Mouse (Mus musculus) granulocyte monocyte progenitor cell, adult 5-6 weeks (primary cell): ENCODE measurements at regions not wholly inside any gene's neighbourhood (a gene's known extent, or its start where the extent isn't known, plus 50 kb on each side); places are given as distances from the start of the nearest gene placed in this dataset.
"Not testable (repeated sequence)": the region's sequence is repeated elsewhere in the genome, so short reads cannot be mapped to it uniquely, and the experiment has no call there.

Experiments used
- ATAC-seq: replicated peaks from 2 replicates; pipeline ENCODE4 v1.8.0; 2016; ENCODE audit warnings: mild to moderate bottlenecking, moderate TSS enrichment, inconsistent platforms; ENCODE audit not compliant: poor library complexity, severe bottlenecking

DNA sequence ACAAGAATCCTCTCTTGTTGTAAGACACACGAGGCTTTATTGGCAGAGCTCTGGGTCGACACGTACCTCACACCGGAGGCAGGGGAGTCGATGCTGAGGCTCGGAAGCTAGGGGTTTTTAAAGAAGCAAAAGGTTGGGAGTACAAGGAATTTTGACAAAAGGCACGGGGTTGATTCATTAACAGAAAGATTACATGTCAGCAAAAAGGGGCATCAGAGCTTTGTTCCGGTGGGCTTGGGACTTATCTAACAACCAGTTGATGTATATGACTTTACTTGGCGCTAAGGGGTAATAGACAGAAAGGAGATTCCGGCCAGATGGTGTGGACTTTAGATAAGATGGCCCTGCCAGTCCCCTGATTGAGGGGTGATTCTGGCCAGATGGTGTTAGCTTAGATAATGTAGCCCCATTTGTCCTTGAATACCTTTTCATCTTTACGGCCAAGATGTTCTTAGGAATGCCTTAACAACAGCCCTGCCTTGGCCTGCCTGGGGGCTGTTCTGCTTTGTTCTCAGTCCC lies 218.3 kb downstream of the Gm31371 start:
- ATAC-seq = not testable (repeated sequence)

GRCm38 (mm10) chr8:20122067-20122925 lies 219.1 kb downstream of the Gm31371 start:
- ATAC-seq = peak; percentile 100

DNA sequence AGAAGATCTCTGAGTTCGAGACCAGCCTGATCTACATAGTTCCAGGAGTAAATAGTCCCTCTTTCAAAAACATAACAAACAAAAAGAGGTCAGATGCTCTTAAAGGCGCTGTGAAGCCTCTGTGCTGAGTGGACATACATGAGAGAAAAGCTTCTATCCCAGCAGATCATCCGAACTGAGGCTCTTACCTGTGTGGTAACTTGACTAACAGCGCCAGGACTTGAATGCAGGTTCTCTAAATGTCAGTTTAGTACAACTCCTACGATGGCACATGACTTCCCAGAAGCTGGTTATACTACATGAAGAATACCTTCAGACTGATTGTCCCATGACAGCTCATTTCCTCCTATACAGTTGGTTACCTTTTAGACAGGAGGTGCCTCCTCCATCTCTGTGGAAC lies 220.4 kb downstream of the Gm31371 start:
- ATAC-seq = not testable (repeated sequence)

DNA sequence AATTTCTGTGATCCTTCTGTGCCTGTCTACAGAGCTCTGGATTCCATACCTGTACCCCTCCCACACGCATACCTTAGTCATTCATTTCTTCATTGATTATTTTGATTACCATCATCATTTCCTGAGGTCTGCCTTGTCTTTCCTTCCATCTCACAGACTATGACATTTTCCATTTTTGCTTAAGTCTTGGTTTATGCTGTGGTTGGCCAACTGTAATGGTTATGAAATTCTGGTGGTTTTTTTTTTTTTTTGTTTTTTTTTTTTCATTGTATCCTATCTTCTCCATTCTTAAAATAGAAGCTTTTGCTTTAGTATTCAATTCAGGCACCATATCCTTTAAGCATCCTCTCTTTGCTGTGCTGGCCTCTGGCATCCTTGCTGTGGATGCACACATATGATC lies 227.4 kb downstream of the Gm15319 start:
- ATAC-seq = peak; percentile 56

- ATAC-seq = not testable (repeated sequence)
Observed at GRCm38 (mm10) chr8:20145436-20145835, 217.6 kb downstream of the Gm15319 start.

DNA sequence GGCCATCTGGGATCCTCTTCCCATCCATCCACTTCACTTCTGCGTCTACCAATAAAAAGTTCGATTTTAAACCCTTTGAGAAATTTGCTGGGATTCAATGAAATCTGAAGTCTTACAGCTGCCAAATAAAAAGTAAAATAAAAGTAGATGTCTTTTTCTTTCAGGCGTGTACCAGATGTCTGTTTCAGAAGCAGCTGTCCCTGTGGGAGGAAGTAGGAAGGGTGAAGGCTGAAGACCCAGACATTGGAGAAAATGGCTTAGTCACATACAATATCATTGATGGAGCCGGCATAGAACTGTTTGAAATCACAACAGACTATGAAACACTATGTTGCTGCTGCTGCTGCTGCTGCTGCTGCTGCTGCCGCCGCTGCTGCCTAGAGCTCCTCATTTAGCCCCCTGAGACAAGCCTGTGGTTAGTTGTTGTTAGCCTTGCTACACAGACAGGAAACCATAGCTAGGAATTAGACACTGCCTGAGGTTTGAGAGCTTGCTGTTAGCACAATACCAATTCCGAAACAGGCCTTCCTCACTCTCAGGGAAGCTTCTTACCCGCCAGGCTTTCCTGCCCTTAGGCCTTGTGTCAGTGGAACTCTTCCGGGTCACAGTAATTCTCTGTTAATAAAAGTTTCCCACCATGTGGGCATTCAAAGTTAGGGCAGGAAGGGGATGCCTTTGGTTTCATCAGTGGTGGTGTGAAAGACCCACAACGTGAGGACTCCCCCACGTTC lies 211.5 kb downstream of the Gm15319 start:
- peak; percentile 93 for ATAC-seq

DNA sequence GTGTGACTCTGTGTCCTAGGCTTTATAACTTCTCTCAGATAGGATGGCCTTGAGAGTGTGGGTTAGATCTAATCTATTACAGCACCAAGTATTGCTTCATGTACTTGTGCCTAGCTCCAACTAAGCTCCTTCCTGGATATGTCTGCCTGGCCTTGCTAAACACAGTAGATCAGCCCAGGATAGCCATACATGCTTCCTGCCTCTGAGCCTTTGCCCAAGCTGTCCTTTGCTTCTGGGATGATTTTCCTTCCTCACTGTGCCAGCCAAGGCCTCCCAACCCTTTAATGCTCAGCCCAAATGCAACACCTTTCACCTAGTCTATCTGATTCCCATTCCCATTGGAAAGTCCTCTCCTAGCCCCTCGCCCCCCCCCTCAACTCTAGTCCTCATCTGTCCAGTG lies 208.9 kb downstream of the Gm15319 start:
- not testable (repeated sequence) for ATAC-seq
